Mouse (Mus musculus): Measurements from ENCODE around the gene 4931428F04Rik. TPM values are rescaled to one million over a fixed set of nuclear protein-coding genes. Genes with fewer than 3 reads are reported as not detected.
"Not testable (repeated sequence)": the region's sequence is repeated elsewhere in the genome, so short reads cannot be mapped to it uniquely, and the experiment has no call there.

4931428F04Rik gene
- polyA plus RNA-seq, 1 experiment from 2014 or later: 0.84 TPM

DNA sequence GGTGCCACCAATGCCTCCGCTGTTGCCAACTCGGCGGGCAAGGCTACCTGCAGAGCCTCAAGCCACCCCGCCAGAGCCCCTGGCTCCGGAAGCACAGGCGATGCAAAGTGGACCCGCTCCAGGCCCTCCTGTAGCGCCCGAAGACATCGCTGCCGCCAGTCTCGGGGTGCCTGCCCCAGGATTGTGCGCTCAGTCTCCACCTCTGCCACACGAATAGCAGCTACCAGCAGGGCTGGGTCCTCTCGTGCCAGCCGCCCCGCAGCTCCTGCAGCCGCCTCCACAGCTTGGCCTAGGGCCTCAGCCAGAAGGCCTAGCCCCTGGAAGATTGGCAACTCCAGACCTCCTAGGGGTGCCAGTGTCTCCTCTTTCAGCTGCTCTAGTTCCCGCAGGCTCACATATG is 3.7 kb upstream of the 4931428F04Rik start:
- H3K9ac ChIP-seq (ENCODE audit: low read depth, low read length): no peak overlapping the region
- H3K27ac ChIP-seq (ENCODE audit: low read length): no peak overlapping the region
- 83% methylated on average over 19 of the region's 19 CpGs for WGBS (ENCODE audit: insufficient replicate concordance)
- no peaks in the 10 kb centered on the region for H3K36me3 ChIP-seq (ENCODE audit: control insufficient read depth, insufficient read depth)
- H3K4me2 ChIP-seq (ENCODE audit: low read depth, low read length): no peak overlapping the region
- H3K4me1 ChIP-seq (ENCODE audit: control insufficient read depth, low read depth, low read length): peaks cover 30% of the 10 kb centered on the region
- H3K27me3 ChIP-seq (ENCODE audit: control insufficient read depth, insufficient read depth, low read depth, low read length): peaks cover 15% of the 10 kb centered on the region
- H3K4me3 ChIP-seq (ENCODE audit: low read depth, low read length): no peak overlapping the region
- H3K9me3 ChIP-seq (replicated peaks; ENCODE audit: control insufficient read depth, low read length): no peaks in the 10 kb centered on the region
- ATAC-seq (ENCODE audit: low read depth): no peak

DNA sequence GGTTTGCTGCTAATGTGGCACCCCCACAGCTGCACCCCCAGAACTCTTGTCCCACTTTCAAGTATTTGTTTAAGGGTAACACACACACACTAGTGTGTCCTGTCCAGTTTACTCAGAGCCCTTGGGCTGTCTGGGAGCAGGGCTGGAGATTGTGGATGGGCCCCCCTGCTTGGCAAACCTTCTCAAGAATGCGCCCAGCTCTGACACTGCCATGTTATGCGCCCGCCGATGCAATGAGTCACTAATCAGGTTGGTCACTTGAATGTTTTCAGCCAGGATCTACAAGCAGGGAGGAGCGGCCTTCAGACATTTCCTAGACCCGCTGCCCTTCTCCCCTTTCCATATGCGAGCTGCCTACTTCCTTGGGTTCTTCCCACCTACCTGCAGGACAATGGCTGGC is 2.8 kb upstream of the 4931428F04Rik start:
- no peak overlapping the region for H3K27ac ChIP-seq (ENCODE audit: low read length)
- H3K36me3 ChIP-seq (ENCODE audit: control insufficient read depth, insufficient read depth): no peaks in the 10 kb centered on the region
- no peak overlapping the region for H3K9ac ChIP-seq (ENCODE audit: low read depth, low read length)
- H3K4me1 ChIP-seq (ENCODE audit: control insufficient read depth, low read depth, low read length): peaks cover 30% of the 10 kb centered on the region
- no peak overlapping the region for H3K4me2 ChIP-seq (ENCODE audit: low read depth, low read length)
- H3K27me3 ChIP-seq (ENCODE audit: control insufficient read depth, insufficient read depth, low read depth, low read length): peaks cover 15% of the 10 kb centered on the region
- no peak overlapping the region for H3K4me3 ChIP-seq (ENCODE audit: low read depth, low read length)
- no peak for ATAC-seq (ENCODE audit: low read depth)
- no peaks in the 10 kb centered on the region for H3K9me3 ChIP-seq (replicated peaks; ENCODE audit: control insufficient read depth, low read length)
- WGBS (ENCODE audit: insufficient replicate concordance): 80% methylated on average over 7 of the region's 7 CpGs

DNA sequence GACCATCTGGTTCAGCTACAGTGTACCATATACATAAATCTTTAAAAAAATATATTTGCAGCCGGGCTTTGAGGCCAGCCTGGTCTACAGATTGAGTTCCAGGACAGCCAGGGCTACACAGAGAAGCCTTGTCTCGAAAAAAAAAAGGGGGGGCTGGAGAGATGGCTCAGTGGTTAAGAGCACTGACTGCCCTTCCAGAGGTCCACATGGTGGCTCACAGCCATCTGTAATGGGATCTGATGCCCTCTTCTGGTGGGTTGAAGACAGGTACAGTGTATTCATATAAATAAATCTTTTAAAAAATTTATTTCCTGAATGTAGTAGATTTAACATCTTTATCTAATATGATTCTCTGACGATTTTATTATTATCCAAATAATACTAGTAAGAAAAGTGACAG is 2.1 kb upstream of the 4931428F04Rik start:
- not testable (repeated sequence) for H3K36me3 ChIP-seq (ENCODE audit: control insufficient read depth, insufficient read depth); H3K27ac ChIP-seq (ENCODE audit: low read length); H3K4me3 ChIP-seq (ENCODE audit: low read depth, low read length); H3K9me3 ChIP-seq (replicated peaks; ENCODE audit: control insufficient read depth, low read length); H3K9ac ChIP-seq (ENCODE audit: low read depth, low read length); H3K4me2 ChIP-seq (ENCODE audit: low read depth, low read length); ATAC-seq (ENCODE audit: low read depth)
- Histone ChIP-seq H3K4me1 (ENCODE audit: control insufficient read depth, low read depth, low read length) (peaks cover 30% of the 10 kb centered on the region), H3K27me3 (ENCODE audit: control insufficient read depth, insufficient read depth, low read depth, low read length) (peaks cover 15% of the 10 kb centered on the region)
- whole genome bisulfite sequencing (ENCODE audit: insufficient replicate concordance): 44% methylated on average over 3 of the region's 3 CpGs

GRCm38 (mm10) chr8:105291364-105291763 is 1.7 kb upstream of the 4931428F04Rik start:
- H3K4me3 ChIP-seq (ENCODE audit: low read depth, low read length); H3K9ac ChIP-seq (ENCODE audit: low read depth, low read length); H3K27ac ChIP-seq (ENCODE audit: low read length); H3K36me3 ChIP-seq (ENCODE audit: control insufficient read depth, insufficient read depth); ATAC-seq (ENCODE audit: low read depth); H3K4me2 ChIP-seq (ENCODE audit: low read depth, low read length); H3K9me3 ChIP-seq (replicated peaks; ENCODE audit: control insufficient read depth, low read length): not testable (repeated sequence)
- 64% methylated on average over 8 of the region's 8 CpGs for WGBS (ENCODE audit: insufficient replicate concordance)
- Histone ChIP-seq H3K27me3 (ENCODE audit: control insufficient read depth, insufficient read depth, low read depth, low read length) (peaks cover 15% of the 10 kb centered on the region), H3K4me1 (ENCODE audit: control insufficient read depth, low read depth, low read length) (peaks cover 28% of the 10 kb centered on the region)

GRCm38 (mm10) chr8:105290554-105291314 is 1.1 kb upstream of the 4931428F04Rik start:
- no peak overlapping the region for H3K27ac ChIP-seq (ENCODE audit: low read length)
- no peaks in the 10 kb centered on the region for H3K9me3 ChIP-seq (replicated peaks; ENCODE audit: control insufficient read depth, low read length)
- H3K4me2 ChIP-seq (ENCODE audit: low read depth, low read length): peak overlapping the region; percentile 84; the same call in 1 of the 2 replicates
- no peak overlapping the region for H3K4me3 ChIP-seq (ENCODE audit: low read depth, low read length)
- H3K9ac ChIP-seq (ENCODE audit: low read depth, low read length): no peak overlapping the region
- H3K36me3 ChIP-seq (ENCODE audit: control insufficient read depth, insufficient read depth): no peaks in the 10 kb centered on the region
- no peak for ATAC-seq (ENCODE audit: low read depth)
- peaks cover 23% of the 10 kb centered on the region for H3K4me1 ChIP-seq (ENCODE audit: control insufficient read depth, low read depth, low read length)
- 16% methylated on average over 31 of the region's 31 CpGs for WGBS (ENCODE audit: insufficient replicate concordance)
- peaks cover 15% of the 10 kb centered on the region for H3K27me3 ChIP-seq (ENCODE audit: control insufficient read depth, insufficient read depth, low read depth, low read length)

DNA sequence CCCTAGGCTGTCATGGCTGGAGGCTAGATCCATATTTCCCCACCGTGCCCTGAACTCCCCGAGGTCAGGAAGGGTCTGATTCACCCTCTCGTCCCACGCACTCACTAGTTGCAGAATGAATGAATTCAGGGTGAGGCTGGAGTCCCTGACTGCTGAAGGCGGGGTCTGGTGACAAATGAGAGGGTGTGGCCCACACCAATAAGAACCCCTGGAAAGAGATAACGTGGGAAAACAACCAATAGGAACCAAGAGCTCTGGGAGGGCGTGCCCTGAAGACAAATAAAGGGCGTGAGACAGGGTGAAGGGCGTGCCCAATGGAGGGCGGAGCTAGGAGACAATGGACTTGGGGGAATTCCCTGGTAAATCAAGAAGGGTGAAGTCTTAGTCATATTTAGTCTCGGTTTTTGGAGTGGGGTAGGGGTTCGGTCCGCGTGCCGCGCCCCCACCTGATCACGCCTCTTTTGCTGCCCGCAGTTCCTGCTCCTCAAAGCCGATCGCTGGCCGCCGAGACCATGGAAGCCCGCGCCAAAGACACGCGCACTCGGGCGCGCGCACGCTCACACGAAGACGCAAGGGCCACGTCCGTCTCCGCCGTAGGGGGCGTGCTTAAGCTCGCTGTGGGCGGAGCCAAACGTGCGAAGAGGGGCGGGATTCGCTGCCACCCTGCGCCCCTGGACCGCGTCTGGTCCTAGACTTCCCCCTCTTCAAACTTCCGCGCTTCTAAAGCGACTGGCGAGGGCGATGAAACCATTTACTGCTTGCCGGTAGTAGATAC is 519 bp downstream of the 4931428F04Rik start:
- under 1% methylated on average over 53 of the region's 53 CpGs for WGBS (ENCODE audit: insufficient replicate concordance)
- Histone ChIP-seq H3K9me3 (replicated peaks; ENCODE audit: control insufficient read depth, low read length) (no peaks in the 10 kb centered on the region), H3K36me3 (ENCODE audit: control insufficient read depth, insufficient read depth) (no peaks in the 10 kb centered on the region), H3K27ac (ENCODE audit: low read length) (0 out of 2 replicates have a peak overlapping the region, but pooled peaks have one; percentile 26), H3K4me2 (ENCODE audit: low read depth, low read length) (peak overlapping the region; percentile 84), H3K4me1 (ENCODE audit: control insufficient read depth, low read depth, low read length) (peaks cover 23% of the 10 kb centered on the region), H3K4me3 (ENCODE audit: low read depth, low read length) (peak overlapping the region; percentile 62), H3K27me3 (ENCODE audit: control insufficient read depth, insufficient read depth, low read depth, low read length) (peaks cover 23% of the 10 kb centered on the region), H3K9ac (ENCODE audit: low read depth, low read length) (peak overlapping the region; percentile 39)
- peak; percentile 84 for ATAC-seq (ENCODE audit: low read depth)

DNA sequence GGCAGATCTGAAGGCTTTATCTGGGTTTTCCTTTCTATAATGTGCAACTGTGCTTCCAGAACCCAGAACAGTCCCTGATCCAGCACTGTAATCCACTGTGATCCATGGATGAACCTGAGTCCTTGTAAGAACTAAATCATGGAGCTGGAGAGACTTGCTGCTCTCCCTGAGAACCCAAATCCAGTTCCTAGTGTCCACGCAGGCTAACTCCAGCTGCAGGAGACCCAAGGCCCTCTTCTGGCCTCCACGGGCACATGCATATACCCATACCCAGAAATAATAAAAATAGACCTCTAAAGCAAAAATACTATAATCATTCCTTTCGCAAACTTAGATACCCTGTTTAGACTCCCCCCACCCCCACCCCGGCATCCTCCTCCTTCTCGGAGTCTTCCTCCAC is 1.4 kb downstream of the 4931428F04Rik start:
- no peak for ATAC-seq (ENCODE audit: low read depth)
- Histone ChIP-seq H3K4me1 (ENCODE audit: control insufficient read depth, low read depth, low read length) (peaks cover 24% of the 10 kb centered on the region), H3K4me2 (ENCODE audit: low read depth, low read length) (no peak overlapping the region), H3K9me3 (replicated peaks; ENCODE audit: control insufficient read depth, low read length) (no peaks in the 10 kb centered on the region), H3K36me3 (ENCODE audit: control insufficient read depth, insufficient read depth) (no peaks in the 10 kb centered on the region), H3K4me3 (ENCODE audit: low read depth, low read length) (no peak overlapping the region), H3K27me3 (ENCODE audit: control insufficient read depth, insufficient read depth, low read depth, low read length) (peaks cover 23% of the 10 kb centered on the region), H3K9ac (ENCODE audit: low read depth, low read length) (no peak overlapping the region), H3K27ac (ENCODE audit: low read length) (no peak overlapping the region)
- WGBS (ENCODE audit: insufficient replicate concordance): 85% methylated on average over 5 of the region's 5 CpGs

DNA sequence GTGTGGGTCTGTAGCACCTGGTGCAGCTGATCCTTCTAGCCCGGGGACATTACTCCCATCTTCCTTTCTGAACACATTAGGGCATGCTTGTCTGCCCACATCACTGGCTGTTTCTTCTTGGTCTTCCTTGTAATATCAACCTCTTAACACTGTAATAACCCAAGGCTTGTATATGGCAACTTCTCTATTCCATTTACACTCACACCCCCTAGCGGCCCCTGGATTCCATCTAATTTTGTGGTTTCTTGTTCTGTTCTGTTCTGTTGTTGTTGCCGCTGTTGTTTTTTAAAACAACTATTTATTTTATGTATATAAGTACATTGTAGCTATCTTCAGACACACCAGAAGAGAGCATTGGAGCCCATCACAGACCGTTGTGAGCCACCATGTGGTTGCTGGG is 2.8 kb downstream of the 4931428F04Rik start:
- no peaks in the 10 kb centered on the region for H3K36me3 ChIP-seq (ENCODE audit: control insufficient read depth, insufficient read depth)
- peaks cover 31% of the 10 kb centered on the region for H3K4me1 ChIP-seq (ENCODE audit: control insufficient read depth, low read depth, low read length)
- no peak for ATAC-seq (ENCODE audit: low read depth)
- H3K27me3 ChIP-seq (ENCODE audit: control insufficient read depth, insufficient read depth, low read depth, low read length): peaks cover 23% of the 10 kb centered on the region
- 71% methylated on average over 4 of the region's 4 CpGs for WGBS (ENCODE audit: insufficient replicate concordance)
- H3K9ac ChIP-seq (ENCODE audit: low read depth, low read length): no peak overlapping the region
- no peak overlapping the region for H3K4me2 ChIP-seq (ENCODE audit: low read depth, low read length)
- H3K4me3 ChIP-seq (ENCODE audit: low read depth, low read length): no peak overlapping the region
- no peaks in the 10 kb centered on the region for H3K9me3 ChIP-seq (replicated peaks; ENCODE audit: control insufficient read depth, low read length)
- H3K27ac ChIP-seq (ENCODE audit: low read length): no peak overlapping the region

- Histone ChIP-seq H3K9ac (ENCODE audit: low read depth, low read length) (no peak overlapping the region), H3K4me3 (ENCODE audit: low read depth, low read length) (no peak overlapping the region), H3K27ac (ENCODE audit: low read length) (no peak overlapping the region), H3K27me3 (ENCODE audit: control insufficient read depth, insufficient read depth, low read depth, low read length) (peaks cover 21% of the 10 kb centered on the region), H3K4me2 (ENCODE audit: low read depth, low read length) (no peak overlapping the region), H3K4me1 (ENCODE audit: control insufficient read depth, low read depth, low read length) (peaks cover 27% of the 10 kb centered on the region), H3K36me3 (ENCODE audit: control insufficient read depth, insufficient read depth) (no peaks in the 10 kb centered on the region), H3K9me3 (replicated peaks; ENCODE audit: control insufficient read depth, low read length) (no peaks in the 10 kb centered on the region)
- WGBS (ENCODE audit: insufficient replicate concordance): 57% methylated on average over 12 of the region's 12 CpGs
- no peak for ATAC-seq (ENCODE audit: low read depth)
Observed at GRCm38 (mm10) chr8:105285514-105285913, 4.2 kb downstream of the 4931428F04Rik start.

All from liver, embryonic 16.5 days (tissue).